Mouse (Mus musculus) heart, adult 2 months (tissue): ENCODE data around the gene Wdr83. TPM values are rescaled to one million over a fixed set of nuclear protein-coding genes. Genes with fewer than 3 reads are reported as not detected.

Experiments used
- DNase-seq, 2 experiments: peaks; one replicate each; pipeline ENCODE4 v3.0.0; 2021
- H3K27ac ChIP-seq: fragments of 200-600 bp; 2 replicates; pipeline ENCODE4 v1.8.1; 2022
- H3K27me3 ChIP-seq: fragments of 200-500 bp; 2 replicates; pipeline ENCODE4 v1.6.1; 2012; ENCODE audit warnings: mild to moderate bottlenecking, low read length, inconsistent platforms, mixed read lengths; ENCODE audit not compliant: control insufficient read depth, insufficient read depth
- H3K36me3 ChIP-seq: fragments of 200-500 bp; 2 replicates; pipeline ENCODE4 v1.6.1; 2012; ENCODE audit warnings: low read length, inconsistent platforms; ENCODE audit not compliant: control insufficient read depth, insufficient read depth
- H3K4me1 ChIP-seq: fragments of 200-500 bp; 2 replicates; pipeline ENCODE4 v1.6.1; 2011; ENCODE audit warnings: low read length; ENCODE audit not compliant: control insufficient read depth, insufficient read depth
- H3K4me3 ChIP-seq: fragments of 200-600 bp; 2 replicates; pipeline ENCODE4 v1.8.1; 2022
- H3K79me2 ChIP-seq: fragments of 200-500 bp; replicated peaks from 2 replicates; pipeline ENCODE4 v1.6.1; 2012; ENCODE audit warnings: mild to moderate bottlenecking, inconsistent platforms, low read length, moderate library complexity, mixed read lengths; ENCODE audit not compliant: control insufficient read depth, insufficient read depth
- H3K9ac ChIP-seq: fragments of 200-500 bp; 2 replicates; pipeline ENCODE4 v1.6.1; 2012; ENCODE audit warnings: low read depth, mild to moderate bottlenecking, control low read depth, inconsistent platforms, low read length, mixed read lengths
- CTCF ChIP-seq: fragments of 200-600 bp; IDR thresholded peaks from 2 replicates; pipeline ENCODE4 v1.8.1; 2022; ENCODE audit warnings: antibody characterized with exemption, mild to moderate bottlenecking, moderate library complexity
- EP300 ChIP-seq: fragments of 200-500 bp; IDR thresholded peaks from 2 replicates; pipeline ENCODE4 v1.6.1; 2011; ENCODE audit warnings: low read depth, low read length, control low read depth; ENCODE audit not compliant: insufficient read depth
- POLR2A ChIP-seq: fragments of 200-500 bp; IDR thresholded peaks from 2 replicates; pipeline ENCODE4 v1.6.1; 2011; ENCODE audit warnings: mild to moderate bottlenecking, low read depth, low read length, control low read depth; ENCODE audit not compliant: insufficient read depth
- WGBS: fragments of 180-500 bp; shearing (Covaris S2); methylation state at CpG from one replicate; pipeline ENCODE4 v1.1.7; 2018; 5-methylcytosine and 5-hydroxymethylcytosine counted together
- intact Hi-C: fragments of 180-260 bp; cut with DNase I; formaldehyde crosslinking; loops from one replicate; pipeline ENCODE4 v1.15.1; 2025
- polyA plus RNA-seq: library from polyadenylated mRNA; depleted of rRNA; stranded (reverse); fragments of >200 nt; gene quantifications from 2 replicates; pipeline ENCODE4 v1.2.3, GENCODE M21; 2012
- total RNA-seq, 2 experiments: library from RNA; stranded (reverse); gene quantifications; 2 replicates each; pipeline ENCODE4 v1.2.3; 2021

Wdr83 gene
- total and polyA plus RNA-seq, 3 experiments, result 29.4 to 39.2 (median 30.2) TPM

DNA sequence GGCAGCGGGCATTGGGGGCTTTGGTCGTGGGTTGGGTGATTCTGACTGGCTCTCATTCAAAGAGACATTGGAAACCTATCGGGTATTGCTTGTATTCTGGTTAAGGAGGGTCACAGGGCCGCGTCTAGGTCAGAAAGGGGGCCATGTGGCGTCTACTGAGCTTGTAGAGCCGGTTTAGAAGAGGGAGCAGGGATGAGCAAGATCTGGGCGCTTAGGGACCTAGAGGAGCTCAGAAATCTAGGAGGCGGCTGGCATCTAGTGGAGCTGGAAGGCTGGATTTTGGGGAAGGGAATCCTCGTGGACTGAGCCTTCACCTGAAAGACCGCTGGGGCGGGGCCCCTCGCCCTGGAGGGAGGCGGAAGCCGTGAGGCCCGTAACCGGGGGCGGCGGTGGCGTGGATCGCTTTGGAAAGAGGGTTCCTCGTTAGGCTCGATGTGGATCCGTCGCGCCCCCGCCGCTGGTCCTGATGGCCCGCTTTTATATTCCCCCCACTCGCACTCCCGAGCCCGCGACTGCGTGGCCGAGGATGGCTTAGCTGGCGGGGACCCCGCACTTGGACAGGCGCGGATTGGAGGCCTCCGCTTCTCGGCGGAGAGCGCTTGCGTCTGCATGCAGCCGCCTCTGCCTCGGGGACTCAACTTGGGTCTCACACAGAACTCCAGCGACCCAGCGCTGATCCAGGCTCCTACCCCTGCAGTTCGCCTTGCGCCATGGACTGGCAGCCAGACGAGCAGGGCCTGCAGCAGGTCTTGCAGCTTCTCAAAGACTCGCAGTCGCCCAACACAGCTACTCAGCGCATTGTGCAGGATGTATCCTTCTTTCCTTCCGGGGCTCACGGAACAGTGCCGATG lies 43.2 kb downstream of the Wdr83 start:
- WGBS, result under 1% methylated on average over 57 of the region's 57 CpGs
- peak; percentile 68 to 71 for DNase-seq
- Histone ChIP-seq H3K9ac (peak overlapping the region; percentile 94), H3K27ac (peak overlapping the region; percentile 96), H3K4me1 (peaks cover 6% of the 10 kb centered on the region), H3K4me3 (peak overlapping the region; percentile 76), H3K27me3 (no peaks in the 10 kb centered on the region), H3K79me2 (peaks cover 5% of the 10 kb centered on the region), H3K36me3 (peaks cover under 1% of the 10 kb centered on the region; the same call in 1 of the 2 replicates)
- intact Hi-C loops, result loop anchor here (5.0 kb wide), 1 partner anchor 34 kb away; the partner anchor contains the start of gene Dhps
- TF ChIP-seq EP300 (no peak), POLR2A (no peak), CTCF (no peak)

DNA sequence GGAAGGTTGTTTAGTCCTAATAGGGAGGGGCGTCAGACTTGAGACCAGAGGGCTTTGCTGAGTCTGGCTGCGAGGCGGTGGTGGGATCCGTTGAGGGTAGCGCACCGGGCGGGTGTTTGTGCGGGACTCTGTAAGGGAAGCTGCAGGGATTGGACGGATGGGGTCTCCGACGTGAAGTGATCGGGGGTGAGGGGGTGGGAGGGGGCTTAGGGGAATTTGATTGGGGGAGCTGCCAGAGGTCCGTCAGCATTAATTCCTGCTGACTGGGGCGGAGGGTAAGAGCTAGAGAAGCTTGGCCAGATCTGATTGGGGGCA lies 43.8 kb downstream of the Wdr83 start:
- DNase-seq, result no peak
- H3K79me2 ChIP-seq, result peaks cover 5% of the 10 kb centered on the region
- TF ChIP-seq POLR2A, result no peak
- TF ChIP-seq CTCF, result no peak
- no peak for TF ChIP-seq EP300
- WGBS, result 1% methylated on average over 14 of the region's 14 CpGs
- peaks cover 7% of the 10 kb centered on the region for H3K4me1 ChIP-seq
- H3K27me3 ChIP-seq, result no peaks in the 10 kb centered on the region
- H3K9ac ChIP-seq, result peak overlapping the region; percentile 94
- H3K4me3 ChIP-seq, result peak overlapping the region; percentile 76
- H3K36me3 ChIP-seq, result peaks cover 5% of the 10 kb centered on the region
- peak overlapping the region; percentile 96 for H3K27ac ChIP-seq
- intact Hi-C loops, result loop anchor here (5.0 kb wide), 1 partner anchor 35 kb away; the partner anchor contains the start of gene Dhps

DNA sequence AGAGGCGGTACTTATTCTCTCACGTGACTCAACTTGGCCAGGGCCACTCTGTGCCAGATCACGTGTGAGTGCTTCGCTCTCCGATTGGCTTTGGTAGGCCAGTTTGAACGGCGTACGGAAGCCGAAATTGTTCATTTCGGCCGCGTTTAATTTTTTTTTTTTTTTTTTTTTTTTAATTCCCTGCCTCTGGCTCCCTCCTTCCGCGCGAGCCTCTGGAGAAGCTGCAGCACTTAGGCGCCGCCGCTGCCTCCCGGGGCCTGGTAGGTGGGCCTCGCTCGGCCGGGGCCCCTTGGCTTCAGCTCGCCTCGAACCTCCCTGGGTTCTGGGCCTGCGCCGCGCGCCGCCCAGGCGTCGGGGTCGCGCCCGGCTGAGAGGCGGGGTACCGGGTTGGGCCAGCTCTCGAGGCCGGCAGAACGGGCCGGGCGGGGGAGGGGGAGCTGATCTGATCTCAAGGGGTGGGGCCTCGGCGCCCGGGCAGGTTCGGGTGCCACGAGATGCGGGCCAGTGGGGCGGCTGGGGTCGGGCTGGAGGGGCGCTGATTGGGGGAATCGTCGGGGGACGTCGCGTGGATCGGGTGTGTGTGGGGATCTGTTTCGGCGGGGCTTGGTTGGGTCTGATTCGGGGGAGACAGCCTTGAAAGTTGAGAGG lies 44.3 kb downstream of the Wdr83 start, which contains the start of gene Tnpo2:
Gene Tnpo2, plus strand, starts transcription at position 198 of the 648 bp plus-strand sequence.
- Histone ChIP-seq H3K4me3 (peak within 1 kb of the TSS; percentile 76), H3K9ac (peak within 1 kb of the TSS; percentile 94), H3K79me2 (peaks cover 5% of the 10 kb centered on the region), H3K27me3 (no peaks in the 10 kb centered on the region), H3K4me1 (peaks cover 7% of the 10 kb centered on the region), H3K27ac (peak within 1 kb of the TSS; percentile 96), H3K36me3 (peaks cover 9% of the 10 kb centered on the region)
- under 1% methylated on average over 59 of the region's 59 CpGs for WGBS
- DNase-seq, result peak; percentile 87 to 92
- intact Hi-C loops, result loop anchor here (5.0 kb wide), 1 partner anchor 35 kb away; the partner anchor contains the start of gene Dhps
- TF ChIP-seq POLR2A (no peak; the same call in 1 of the 2 replicates), CTCF (no peak), EP300 (peak; percentile 64; the same call in 1 of the 2 replicates)

DNA sequence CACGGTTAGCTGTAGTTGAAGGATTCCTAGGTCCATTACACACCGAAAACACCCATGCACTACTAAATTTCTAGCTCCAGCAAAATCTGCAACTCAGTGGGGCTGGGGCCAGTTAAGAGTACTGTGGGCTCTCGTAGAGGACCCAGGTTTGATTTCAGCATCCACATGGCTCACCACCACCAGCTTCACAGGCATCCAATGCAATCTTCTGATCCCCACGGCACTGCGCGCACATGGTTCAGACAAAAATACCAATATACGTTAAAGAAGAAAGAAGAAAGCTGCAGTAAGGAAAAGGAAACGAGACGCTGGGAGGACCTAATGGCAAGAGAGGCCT lies 44.8 kb downstream of the Wdr83 start:
- H3K27me3 ChIP-seq, result no peaks in the 10 kb centered on the region
- peak overlapping the region; percentile 96 for H3K27ac ChIP-seq
- TF ChIP-seq EP300 (no peak), POLR2A (peak; percentile 79; the same call in 1 of the 2 replicates), CTCF (no peak)
- WGBS, result under 1% methylated on average over 9 of the region's 9 CpGs
- H3K36me3 ChIP-seq, result peaks cover 9% of the 10 kb centered on the region
- no peak for DNase-seq
- intact Hi-C loops, result loop anchor here (5.0 kb wide), 1 partner anchor 36 kb away; the partner anchor contains the start of gene Dhps
- H3K4me3 ChIP-seq, result peak overlapping the region; percentile 76
- peaks cover 7% of the 10 kb centered on the region for H3K4me1 ChIP-seq
- peak overlapping the region; percentile 83 for H3K9ac ChIP-seq
- peaks cover 5% of the 10 kb centered on the region for H3K79me2 ChIP-seq

DNA sequence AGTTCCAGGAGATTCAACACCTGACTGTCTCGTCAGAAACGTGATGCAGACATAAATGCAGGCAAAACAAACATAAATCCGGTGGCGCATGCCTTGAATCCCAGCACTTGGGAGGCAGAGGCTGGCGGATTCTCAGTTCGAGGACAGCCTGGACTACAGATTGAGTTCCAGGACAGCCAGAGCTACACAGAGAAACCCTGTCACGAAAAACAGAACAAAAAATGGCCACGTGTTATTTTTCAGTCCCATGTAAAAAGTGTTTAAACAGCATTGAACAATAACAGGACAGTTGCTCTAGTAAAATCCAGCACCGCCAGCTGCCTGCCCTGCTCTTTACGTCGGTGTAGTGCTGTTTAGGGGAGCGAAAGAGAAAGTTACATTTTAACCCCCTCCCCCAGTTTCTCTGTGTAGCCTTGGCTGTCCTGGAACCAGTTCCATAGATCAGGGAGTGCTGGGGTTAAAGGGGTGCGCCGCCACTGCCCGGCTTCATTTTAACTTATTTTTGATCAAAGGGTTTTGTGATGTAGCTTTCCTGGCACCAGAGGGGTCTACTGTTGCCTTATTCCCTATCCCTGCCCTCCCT lies 45.3 kb downstream of the Wdr83 start:
- under 1% methylated on average over 15 of the region's 15 CpGs for WGBS
- Histone ChIP-seq H3K4me1 (peaks cover 7% of the 10 kb centered on the region), H3K27ac (peak overlapping the region; percentile 96), H3K9ac (peak overlapping the region; percentile 83), H3K4me3 (peak overlapping the region; percentile 76), H3K79me2 (peaks cover 3% of the 10 kb centered on the region; the same call in 1 of the 2 replicates), H3K36me3 (peaks cover 9% of the 10 kb centered on the region), H3K27me3 (no peaks in the 10 kb centered on the region)
- no peak for TF ChIP-seq CTCF
- peak; percentile 29 to 38 for DNase-seq
- intact Hi-C loops, result loop anchor here (5.0 kb wide), 1 partner anchor 36 kb away; the partner anchor contains the start of gene Dhps
